Mouse (Mus musculus): Measurements from ENCODE around the gene Atp1b4.
"Not testable (repeated sequence)": the region's sequence is repeated elsewhere in the genome, so short reads cannot be mapped to it uniquely, and the experiment has no call there.

Atp1b4 gene

DNA sequence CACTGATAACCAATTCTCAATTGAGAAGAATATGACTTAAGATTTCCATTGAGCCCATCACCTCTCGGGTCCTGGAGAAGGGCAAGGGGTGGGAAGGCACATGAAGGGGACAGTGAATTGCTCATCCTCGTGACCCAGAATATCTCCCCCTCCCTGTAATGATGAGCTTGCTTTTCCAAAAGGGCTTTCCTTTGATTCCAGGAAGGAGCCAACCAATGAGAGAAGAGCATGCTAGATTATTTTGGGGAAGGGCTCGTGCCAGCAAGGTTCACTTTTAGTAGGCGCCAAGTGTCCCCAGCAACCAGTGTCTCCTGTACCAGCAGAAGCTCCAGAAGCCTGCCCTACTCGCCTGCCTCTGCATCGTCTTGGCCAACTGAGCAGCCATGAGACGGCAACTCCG lies at the start of gene Atp1b4:
Gene Atp1b4 (plus strand): TSS at position 301 of the 400 bp plus-strand sequence.
- no peak for DNase-seq (ENCODE audit: extremely low read depth, insufficient read length, low spot score)

DNA sequence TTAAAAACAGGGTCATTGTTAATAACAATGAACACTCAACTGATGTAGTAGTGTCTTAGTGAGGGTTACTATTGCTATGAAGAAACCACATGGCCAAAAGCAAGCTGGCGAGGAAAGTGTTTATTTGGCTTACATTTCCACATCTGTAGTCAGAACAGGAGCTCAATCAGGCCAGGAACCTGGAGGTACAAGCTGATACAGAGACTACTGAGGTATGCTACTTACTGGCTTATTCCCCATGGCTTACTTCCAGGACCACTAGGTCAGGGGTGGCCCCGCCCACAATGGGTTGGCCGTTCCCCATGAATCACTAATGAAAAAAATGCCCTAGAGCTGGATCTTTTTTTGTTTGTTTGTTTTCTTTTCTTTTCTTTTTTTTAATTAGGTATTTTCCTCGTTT lies 7.4 kb upstream of the Atp1b4 start:
- DNase-seq (ENCODE audit: extremely low read depth, insufficient read length, low spot score) = peak; percentile 1

DNA sequence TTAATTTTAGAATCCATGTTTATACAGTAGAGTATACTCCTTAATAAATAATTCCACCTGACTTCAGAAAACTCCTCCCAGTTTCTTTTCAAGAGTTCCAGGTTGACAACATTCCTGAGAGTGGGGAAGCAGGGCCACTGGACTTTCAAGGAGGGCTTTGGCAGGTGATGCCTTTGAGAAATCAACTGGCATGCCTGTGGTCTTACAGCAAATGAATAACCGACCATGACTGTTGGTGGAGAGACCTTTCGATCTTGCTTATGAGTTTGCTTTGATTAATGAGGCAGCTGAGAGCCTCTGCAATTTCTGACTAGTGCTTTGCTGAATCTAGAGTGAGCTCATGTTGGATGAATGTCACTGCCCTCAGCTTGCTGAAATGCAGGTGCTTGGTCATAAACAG lies 4.9 kb upstream of the Atp1b4 start:
- DNase-seq (ENCODE audit: extremely low read depth, insufficient read length, low spot score) = no peak

DNA sequence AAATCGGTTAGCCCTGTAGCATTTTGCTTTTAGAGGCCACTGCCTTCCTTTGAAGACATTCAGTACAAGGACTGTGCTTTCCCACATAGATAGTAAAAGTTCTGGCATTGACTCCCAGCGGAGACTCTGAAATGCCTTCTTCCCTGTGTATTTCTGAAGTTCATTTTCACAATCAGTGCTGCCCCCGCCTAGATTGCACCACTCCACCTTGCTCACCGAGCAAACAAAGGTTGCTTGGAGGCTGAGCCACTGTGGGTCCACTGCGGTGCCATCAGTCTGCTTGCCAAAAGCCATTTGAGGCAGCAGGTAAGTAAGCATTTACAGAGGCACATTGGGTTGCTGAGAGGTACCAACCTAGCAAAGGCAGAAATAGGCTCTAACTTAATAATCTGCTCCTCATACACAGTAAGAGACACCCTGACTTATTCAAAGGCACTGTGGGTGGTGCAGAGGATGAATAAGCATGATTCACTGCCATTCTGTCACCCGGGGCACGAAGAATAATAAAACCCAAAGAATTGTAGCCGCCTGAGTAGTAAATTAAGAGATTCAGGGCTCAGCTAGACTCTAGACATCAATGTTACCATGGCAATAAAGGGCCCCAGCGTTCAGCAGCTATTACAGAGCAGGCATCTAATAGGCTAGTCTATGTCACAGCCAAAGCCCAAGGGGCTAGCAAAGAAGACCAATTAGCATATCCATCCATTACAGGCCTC lies 2.9 kb upstream of the Atp1b4 start:
- no peak for DNase-seq (ENCODE audit: extremely low read depth, insufficient read length, low spot score)

DNA sequence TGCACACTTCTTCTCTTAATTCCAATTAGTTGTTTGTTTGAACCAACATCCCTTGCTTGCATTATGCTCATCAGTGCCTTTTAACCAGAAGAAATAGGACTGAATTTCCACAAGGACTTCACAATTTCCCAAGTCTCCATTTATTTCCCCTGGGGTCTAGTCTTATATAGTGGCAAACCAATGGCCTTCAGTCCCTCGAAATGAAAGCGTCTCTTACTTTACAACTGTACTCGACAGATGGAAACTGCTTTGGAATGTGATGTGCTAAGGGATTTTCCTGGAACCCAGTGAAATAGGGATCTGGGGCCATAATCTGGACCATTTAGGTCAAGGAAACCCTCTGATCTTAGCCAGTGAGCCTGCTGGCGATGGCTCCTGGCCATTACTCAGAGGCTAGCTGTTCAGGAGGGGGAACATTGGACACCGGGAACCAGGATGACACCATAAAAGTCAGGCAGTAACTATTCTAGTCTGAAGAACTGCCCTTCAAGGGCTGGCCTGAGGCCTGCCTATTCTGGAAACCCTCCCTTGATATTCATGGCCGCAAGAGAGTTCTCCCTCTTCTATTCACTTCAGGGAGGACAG lies 2.3 kb upstream of the Atp1b4 start:
- DNase-seq (ENCODE audit: extremely low read depth, insufficient read length, low spot score) = no peak

GRCm38 (mm10) chrX:38330695-38331406 lies 14.9 kb downstream of the Atp1b4 start:
- no peak for DNase-seq (ENCODE audit: extremely low read depth, insufficient read length, low spot score)

GRCm38 (mm10) chrX:38334329-38335279 lies 18.6 kb downstream of the Atp1b4 start:
- DNase-seq (ENCODE audit: extremely low read depth, insufficient read length, low spot score) = peak; percentile 12

GRCm38 (mm10) chrX:38362016-38362415 lies 46.0 kb downstream of the Atp1b4 start:
- DNase-seq (ENCODE audit: extremely low read depth, insufficient read length, low spot score) = no peak

DNA sequence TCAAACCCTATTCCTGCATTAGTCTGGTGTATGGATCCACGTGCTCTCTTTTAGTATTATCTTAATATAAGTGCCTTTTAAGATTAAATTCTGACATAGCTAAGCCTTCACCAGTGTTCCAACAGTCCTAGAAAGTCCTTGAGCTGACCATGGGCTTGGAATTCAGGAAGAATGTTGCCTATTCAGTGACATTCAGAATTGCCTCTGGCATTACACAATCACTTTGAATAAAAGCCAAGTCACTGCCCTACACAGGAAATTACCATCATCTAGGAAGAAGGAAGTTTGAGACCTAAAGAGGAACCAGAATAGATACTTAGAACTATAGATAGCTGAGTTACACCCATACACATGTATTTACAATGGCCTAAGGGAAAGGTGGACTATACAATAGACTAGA lies 48.6 kb downstream of the Atp1b4 start:
- not testable (repeated sequence) for DNase-seq (ENCODE audit: extremely low read depth, insufficient read length, low spot score)

- not testable (repeated sequence) for DNase-seq (ENCODE audit: extremely low read depth, insufficient read length, low spot score)
These were observed 57.2 kb downstream of the Atp1b4 start for GRCm38 (mm10) chrX:38373169-38373568.
